Mouse (Mus musculus) adrenal gland, postnatal 25 days (tissue): ENCODE data around the gene Pfdn2. TPM values are rescaled to one million over a fixed set of nuclear protein-coding genes. Genes with fewer than 3 reads are reported as not detected.

Experiments used
- DNase-seq: peaks from one replicate; pipeline ENCODE4 v3.0.0; 2021; ENCODE audit warnings: mixed read lengths
- total RNA-seq: library from RNA; stranded (reverse); gene quantifications from 2 replicates; pipeline ENCODE4 v1.2.3, GENCODE M21; 2021

Gene Pfdn2
- total RNA-seq, 1 experiment from 2014 or later: 145 TPM

GRCm38 (mm10) chr1:171355812-171356340, 10.4 kb downstream of the Pfdn2 start:
- DNase-seq: no peak

GRCm38 (mm10) chr1:171356814-171357213, 11.3 kb downstream of the Pfdn2 start:
- DNase-seq: no peak

- DNase-seq: no peak
Measured at GRCm38 (mm10) chr1:171358421-171358820, 13.0 kb downstream of the Pfdn2 start.

GRCm38 (mm10) chr1:171360253-171360652, 14.8 kb downstream of the Pfdn2 start:
- no peak for DNase-seq

GRCm38 (mm10) chr1:171360656-171361055, 15.2 kb downstream of the Pfdn2 start, which contains the start of gene Klhdc9:
Klhdc9 (minus strand) TSS chr1:171360798.
- peak; percentile 82 for DNase-seq

- peak; percentile 61 for DNase-seq
Measured at GRCm38 (mm10) chr1:171361106-171362103, 15.9 kb downstream of the Pfdn2 start.

- no peak for DNase-seq
Measured at GRCm38 (mm10) chr1:171365934-171366333, 20.5 kb downstream of the Pfdn2 start.

- DNase-seq: no peak
Measured at GRCm38 (mm10) chr1:171369845-171370556, 24.5 kb downstream of the Pfdn2 start, which contains the start of gene Nectin4. Nectin4 (plus strand) TSS chr1:171370099.

GRCm38 (mm10) chr1:171372880-171373279, 27.4 kb downstream of the Pfdn2 start:
- no peak for DNase-seq

GRCm38 (mm10) chr1:171373946-171374345, 28.5 kb downstream of the Pfdn2 start:
- no peak for DNase-seq

GRCm38 (mm10) chr1:171375646-171376097, 30.2 kb downstream of the Pfdn2 start:
- no peak for DNase-seq

- DNase-seq: no peak
Measured at GRCm38 (mm10) chr1:171378298-171378697, 32.8 kb downstream of the Pfdn2 start.

- DNase-seq: peak; percentile 80
Measured at GRCm38 (mm10) chr1:171379935-171380599, 34.6 kb downstream of the Pfdn2 start.

- DNase-seq: no peak
Measured at GRCm38 (mm10) chr1:171382096-171382620, 36.7 kb downstream of the Pfdn2 start.

- DNase-seq: no peak
Measured at GRCm38 (mm10) chr1:171384361-171384760, 38.9 kb downstream of the Pfdn2 start.

GRCm38 (mm10) chr1:171385171-171385570, 39.7 kb downstream of the Pfdn2 start:
- no peak for DNase-seq

GRCm38 (mm10) chr1:171387099-171387498, 41.6 kb downstream of the Pfdn2 start:
- DNase-seq: no peak

GRCm38 (mm10) chr1:171388376-171389102, 43.1 kb downstream of the Pfdn2 start, which contains the start of gene Arhgap30:
Arhgap30 (plus strand) TSS chr1:171388954.
- no peak for DNase-seq

- no peak for DNase-seq
Measured at GRCm38 (mm10) chr1:171390101-171390500, 44.6 kb downstream of the Pfdn2 start.

- DNase-seq: no peak
Measured at GRCm38 (mm10) chr1:171401821-171402220, 56.4 kb downstream of the Pfdn2 start.

- no peak for DNase-seq
Measured at GRCm38 (mm10) chr1:171402991-171403390, 57.5 kb downstream of the Pfdn2 start.
